Mouse (Mus musculus) urinary bladder, postnatal 4 days (tissue): ENCODE results near the gene Crybg1.

Source experiments
- DNase-seq, 2 experiments: peaks; one replicate each; pipeline ENCODE4 v3.0.0; 2021 to 2022; ENCODE audit warnings: low spot score in 2 of 2

The Crybg1 gene

GRCm38 (mm10) chr10:44148337-44149317 lies at the start of gene Crybg1:
Gene Crybg1, minus strand, starts transcription at chr10:44148853.
- DNase-seq, result peak; percentile 82 to 86

GRCm38 (mm10) chr10:44177365-44177764 lies 28.7 kb upstream of the Crybg1 start:
- no peak for DNase-seq

- DNase-seq, result no peak
These were observed 27.9 kb upstream of the Crybg1 start for GRCm38 (mm10) chr10:44176548-44176947.

- DNase-seq, result no peak
These were observed 27.5 kb upstream of the Crybg1 start for GRCm38 (mm10) chr10:44176120-44176519.

- no peak for DNase-seq
These were observed 21.5 kb upstream of the Crybg1 start for GRCm38 (mm10) chr10:44170145-44170544.

GRCm38 (mm10) chr10:44167061-44167460 lies 18.4 kb upstream of the Crybg1 start:
- no peak for DNase-seq

- no peak for DNase-seq
These were observed 15.8 kb upstream of the Crybg1 start for GRCm38 (mm10) chr10:44164258-44164975.

GRCm38 (mm10) chr10:44163028-44163427 lies 14.4 kb upstream of the Crybg1 start:
- no peak for DNase-seq

GRCm38 (mm10) chr10:44160150-44160549 lies 11.5 kb upstream of the Crybg1 start:
- no peak for DNase-seq

GRCm38 (mm10) chr10:44157489-44157888 lies 8.8 kb upstream of the Crybg1 start:
- no peak for DNase-seq

GRCm38 (mm10) chr10:44150501-44150900 lies 1.8 kb upstream of the Crybg1 start:
- no peak for DNase-seq

GRCm38 (mm10) chr10:44143401-44143800 lies 5.3 kb downstream of the Crybg1 start:
- no peak for DNase-seq

GRCm38 (mm10) chr10:44138137-44138855 lies 10.4 kb downstream of the Crybg1 start:
- no peak for DNase-seq

- no peak for DNase-seq
These were observed 22.6 kb downstream of the Crybg1 start for GRCm38 (mm10) chr10:44126047-44126446.

- DNase-seq, result no peak
These were observed 24.2 kb downstream of the Crybg1 start for GRCm38 (mm10) chr10:44124400-44124933.

- no peak for DNase-seq
These were observed 30.0 kb downstream of the Crybg1 start for GRCm38 (mm10) chr10:44118616-44119015.

- DNase-seq, result no peak
These were observed 31.9 kb downstream of the Crybg1 start for GRCm38 (mm10) chr10:44116796-44117195.

GRCm38 (mm10) chr10:44114611-44115010 lies 34.0 kb downstream of the Crybg1 start:
- DNase-seq, result no peak

GRCm38 (mm10) chr10:44112005-44112675 lies 36.5 kb downstream of the Crybg1 start:
- no peak for DNase-seq

GRCm38 (mm10) chr10:44111168-44111567 lies 37.5 kb downstream of the Crybg1 start:
- DNase-seq, result no peak

- DNase-seq, result no peak
These were observed 38.2 kb downstream of the Crybg1 start for GRCm38 (mm10) chr10:44110460-44110859.
